Mouse (Mus musculus) spleen, adult 2 months (tissue): ENCODE measurements around the gene Fcho1.

Experiments
- CTCF ChIP-seq: fragments of 200-500 bp; IDR thresholded peaks from 2 replicates; pipeline ENCODE4 v1.5.1; 2011; ENCODE audit warnings: mild to moderate bottlenecking, inconsistent platforms; ENCODE audit not compliant: insufficient read depth, insufficient read length, insufficient replicate concordance; ENCODE audit errors: extremely low read depth
- POLR2A ChIP-seq: fragments of 200-500 bp; IDR thresholded peaks from 2 replicates; pipeline ENCODE4 v1.6.1; 2011; ENCODE audit warnings: low read depth, low read length, inconsistent platforms

GRCm38 (mm10) chr8:71676803-71677202 lies 48.7 kb downstream of the Fcho1 start:
- TF ChIP-seq CTCF, result no peak
- no peak for TF ChIP-seq POLR2A
